Mouse (Mus musculus) urinary bladder, postnatal 14 days (tissue): Measurements from ENCODE around the gene Lrrc8d.

Experiments used
- DNase-seq: peaks from one replicate; pipeline ENCODE4 v3.0.0; 2021; ENCODE audit warnings: low spot score

Lrrc8d gene

GRCm38 (mm10) chr5:105715531-105716124 is 15.9 kb downstream of the Lrrc8d start:
- DNase-seq = no peak

GRCm38 (mm10) chr5:105717294-105717693 is 17.5 kb downstream of the Lrrc8d start:
- DNase-seq = no peak

- DNase-seq = no peak
Observed at GRCm38 (mm10) chr5:105718138-105718670, 18.4 kb downstream of the Lrrc8d start.

DNA sequence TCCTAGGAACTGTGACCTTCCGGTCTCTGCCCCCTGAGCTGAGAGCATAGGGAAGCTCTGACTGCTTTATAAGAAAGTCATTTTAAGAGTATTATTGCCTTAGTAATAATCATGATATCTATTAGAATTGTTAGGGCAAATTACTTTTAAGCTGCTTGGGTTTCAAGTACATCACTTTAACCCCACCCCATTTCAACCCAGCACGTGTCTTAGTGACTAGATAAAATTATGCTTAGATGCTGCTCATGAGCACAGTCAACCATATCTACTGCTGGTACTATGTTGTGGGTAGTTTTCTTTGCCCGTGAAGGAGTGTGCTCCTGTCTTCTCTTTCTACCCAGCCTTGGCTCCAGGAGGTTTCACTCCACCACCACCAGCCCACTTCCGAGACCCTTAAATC is 21.5 kb downstream of the Lrrc8d start:
- DNase-seq = no peak

DNA sequence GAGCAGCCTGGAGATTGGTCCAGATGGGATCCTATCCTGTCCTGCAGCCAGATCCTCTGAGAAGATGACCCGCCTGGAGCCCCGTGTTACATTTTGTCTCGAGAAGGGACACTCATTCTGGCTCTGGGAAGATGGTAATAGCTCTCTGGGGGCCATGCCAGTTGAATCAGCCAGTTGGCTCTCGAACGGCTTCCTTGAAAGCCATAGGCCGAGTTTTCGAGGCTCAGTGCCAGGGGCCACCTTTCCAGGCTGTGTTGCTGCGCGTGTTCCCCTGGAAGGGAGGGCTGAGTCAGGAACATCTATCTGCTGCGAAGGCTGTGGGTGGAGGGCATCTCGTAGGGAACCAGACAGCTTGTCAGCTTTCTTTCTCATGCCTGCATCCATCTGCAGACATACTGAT is 23.0 kb downstream of the Lrrc8d start:
- no peak for DNase-seq

DNA sequence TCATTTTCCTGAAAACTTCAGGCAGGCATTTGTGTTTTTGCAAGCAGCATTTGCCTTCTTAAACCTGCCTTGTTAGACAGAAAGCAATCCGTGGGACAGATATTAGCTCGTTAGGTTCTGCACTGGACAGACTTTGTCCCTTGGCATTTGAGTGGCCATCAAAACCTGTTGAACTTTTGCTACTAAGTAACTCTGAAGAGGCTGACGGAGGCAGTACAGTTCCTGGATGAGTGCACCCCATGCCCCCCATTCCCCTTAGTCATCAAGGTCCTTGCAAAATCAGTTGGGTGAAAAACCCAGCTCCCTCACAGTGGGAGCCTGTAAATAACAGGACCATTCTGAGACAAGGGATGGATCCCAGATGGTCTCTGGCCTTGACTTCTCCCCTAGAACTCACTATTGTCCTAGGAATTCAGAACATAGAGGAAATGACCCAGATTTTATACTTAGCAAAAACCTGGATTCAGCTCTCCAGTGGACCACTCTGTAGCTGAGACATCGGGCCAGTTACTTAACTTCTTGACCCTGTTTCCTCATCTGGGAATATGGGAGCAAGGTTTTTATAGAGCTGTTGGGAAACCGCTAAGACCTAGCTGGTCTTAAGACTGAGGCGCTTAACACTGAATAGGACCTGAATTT is 30.5 kb downstream of the Lrrc8d start:
- DNase-seq = no peak

GRCm38 (mm10) chr5:105731173-105731626 is 31.4 kb downstream of the Lrrc8d start:
- DNase-seq = no peak

DNA sequence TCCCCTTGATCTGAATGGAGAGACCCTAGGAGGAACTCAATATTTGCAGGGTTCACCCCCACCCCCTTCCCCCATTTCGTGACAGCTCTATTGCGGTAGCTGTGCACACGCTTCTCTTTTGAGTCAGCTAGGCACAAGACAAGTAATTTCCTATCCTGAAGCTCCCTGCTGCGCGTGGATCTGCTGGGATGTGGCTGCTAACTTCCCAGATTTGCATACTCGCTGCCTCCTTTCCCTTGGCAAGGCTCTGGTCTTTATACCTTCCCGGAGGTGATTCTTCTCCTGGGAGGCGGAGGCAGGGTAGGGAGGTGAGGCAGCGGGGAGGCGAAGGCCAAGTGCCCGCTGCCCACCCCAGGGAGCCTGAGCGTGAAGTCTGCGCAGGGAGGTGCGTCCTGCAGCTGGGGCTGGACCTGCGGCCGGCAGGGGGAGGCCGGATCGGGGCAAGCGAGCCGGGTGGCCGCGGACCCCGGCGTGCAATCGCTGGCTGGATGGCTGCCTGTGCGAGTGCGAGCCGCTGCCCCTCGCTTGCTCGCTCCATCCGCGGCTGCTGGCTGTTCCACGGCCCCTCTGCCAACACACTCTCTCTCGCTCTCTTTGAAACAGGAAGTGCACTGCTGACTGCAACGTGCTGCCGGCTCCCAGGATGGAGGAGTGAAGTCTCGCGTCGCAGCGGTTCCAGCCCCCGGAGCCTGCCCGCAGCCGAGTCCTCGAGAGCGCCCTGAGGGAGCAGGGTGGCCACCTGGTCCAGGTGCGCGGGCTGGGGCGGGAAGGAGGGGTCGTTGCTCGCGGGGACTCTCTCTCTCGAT is 32.1 kb downstream of the Lrrc8d start:
- DNase-seq = peak; percentile 34

DNA sequence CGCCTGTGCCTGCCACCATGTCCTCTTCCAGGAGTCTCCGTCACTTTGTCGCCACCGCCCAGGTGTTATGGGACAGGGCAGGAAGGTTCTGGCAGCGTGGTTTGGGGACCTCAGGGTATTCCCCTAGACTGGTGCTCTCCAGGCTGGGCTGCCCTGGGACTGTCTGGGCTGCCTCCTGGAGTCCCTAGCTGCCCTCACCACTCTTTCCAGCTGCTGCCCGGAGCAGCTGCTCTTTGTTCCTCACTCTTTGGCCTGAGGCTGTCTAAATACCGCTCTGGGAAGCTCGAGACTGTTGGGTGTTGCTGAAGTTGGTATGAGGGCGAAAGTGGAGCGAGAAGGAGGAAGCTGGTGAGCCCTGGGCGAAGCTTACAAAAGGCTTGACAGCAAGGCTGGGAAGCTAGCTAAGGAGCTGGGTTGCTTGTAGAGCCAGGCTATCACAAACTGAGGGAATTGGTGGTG is 32.7 kb downstream of the Lrrc8d start:
- DNase-seq = peak; percentile 10

DNA sequence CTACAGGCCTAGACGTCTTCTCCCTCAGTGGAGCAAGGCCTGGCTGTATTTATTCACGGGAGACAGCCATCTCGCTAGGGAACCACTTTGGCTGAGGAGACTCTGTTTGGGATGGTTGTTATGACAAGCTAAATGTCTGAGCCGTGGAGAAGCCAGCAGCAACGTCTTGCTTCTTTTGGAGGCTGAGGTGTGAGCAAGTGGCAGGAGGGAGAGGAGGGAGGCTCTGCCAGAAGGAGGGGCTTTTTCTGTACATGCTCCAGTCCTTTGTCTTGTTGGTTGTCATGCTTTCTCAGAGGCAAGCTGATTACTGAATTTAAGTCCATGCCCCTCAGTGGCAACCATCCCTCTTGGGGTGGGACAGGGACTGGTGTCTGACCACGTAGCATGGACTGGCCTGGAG is 33.5 kb downstream of the Lrrc8d start:
- DNase-seq = no peak

- no peak for DNase-seq
Observed at GRCm38 (mm10) chr5:105736365-105736764, 36.6 kb downstream of the Lrrc8d start.

- no peak for DNase-seq
Observed at GRCm38 (mm10) chr5:105737145-105737544, 37.4 kb downstream of the Lrrc8d start.

- DNase-seq = no peak
Observed at GRCm38 (mm10) chr5:105740437-105740836, 40.7 kb downstream of the Lrrc8d start.

DNA sequence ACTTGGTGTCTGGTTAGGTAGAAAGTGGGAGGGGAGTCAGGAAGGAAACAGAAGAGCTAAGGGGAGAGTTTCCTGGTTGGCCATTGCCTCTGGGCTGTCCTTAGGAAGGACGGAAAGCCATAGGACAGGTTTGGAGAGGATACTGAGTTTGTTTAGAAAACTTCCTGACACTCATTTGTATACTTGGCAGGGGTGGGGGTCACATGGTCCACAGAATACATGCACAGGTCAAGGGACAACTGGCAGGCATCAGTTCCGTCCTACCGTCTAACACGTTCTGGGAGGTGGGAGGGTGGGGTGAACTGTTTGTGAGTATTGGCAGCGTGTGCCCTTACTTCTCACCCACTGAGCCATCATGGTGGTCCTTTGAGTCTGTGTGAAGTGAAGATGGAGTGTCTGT is 42.9 kb downstream of the Lrrc8d start:
- DNase-seq = no peak

- DNase-seq = no peak
Observed at GRCm38 (mm10) chr5:105745324-105745723, 45.6 kb downstream of the Lrrc8d start.

DNA sequence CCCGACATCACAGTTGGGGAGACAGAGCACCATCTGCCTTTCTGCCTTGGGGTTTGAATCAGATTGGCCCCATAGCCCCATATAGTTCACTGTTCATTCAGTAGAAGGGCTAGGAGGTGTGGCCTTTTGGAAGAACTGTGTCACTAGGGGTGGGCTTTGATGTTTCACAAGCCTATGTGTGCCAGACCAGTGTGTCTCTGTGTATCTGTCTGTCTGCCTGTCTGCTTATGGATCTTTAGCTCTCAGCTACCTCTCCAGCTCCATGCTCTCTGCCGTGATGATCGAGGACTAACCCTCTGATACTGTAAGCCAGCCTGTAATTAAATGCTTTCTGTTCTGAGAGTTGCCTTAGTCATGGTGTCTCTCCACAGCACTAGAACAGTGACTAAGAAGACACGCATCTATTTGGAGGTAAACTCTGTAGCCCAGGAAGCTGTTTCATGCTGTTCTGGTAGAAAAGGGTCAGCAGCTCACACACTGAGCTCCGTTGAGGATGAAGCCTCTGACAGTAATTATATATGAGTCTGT is 46.2 kb downstream of the Lrrc8d start:
- DNase-seq = no peak

DNA sequence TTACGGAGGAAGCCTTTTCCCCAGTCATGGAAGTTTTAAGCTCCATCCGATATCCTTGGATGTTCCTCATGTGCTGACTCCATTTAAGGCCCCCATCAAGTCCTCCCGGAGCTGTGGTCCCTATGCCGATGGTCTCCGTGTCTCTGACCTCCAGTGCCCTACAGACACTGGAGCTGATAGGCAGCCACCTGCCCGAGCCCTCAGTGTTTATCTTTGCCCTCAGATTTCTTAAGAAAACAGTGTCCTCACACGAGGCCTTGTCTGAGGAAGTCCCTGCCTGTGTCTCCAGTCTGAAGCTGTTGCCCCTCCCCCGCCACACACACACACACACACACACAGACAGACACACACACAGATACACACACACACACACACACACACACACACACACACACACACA is 55.0 kb downstream of the Lrrc8d start:
- no peak for DNase-seq

- no peak for DNase-seq
Observed at GRCm38 (mm10) chr5:105755491-105755890, 55.7 kb downstream of the Lrrc8d start.

DNA sequence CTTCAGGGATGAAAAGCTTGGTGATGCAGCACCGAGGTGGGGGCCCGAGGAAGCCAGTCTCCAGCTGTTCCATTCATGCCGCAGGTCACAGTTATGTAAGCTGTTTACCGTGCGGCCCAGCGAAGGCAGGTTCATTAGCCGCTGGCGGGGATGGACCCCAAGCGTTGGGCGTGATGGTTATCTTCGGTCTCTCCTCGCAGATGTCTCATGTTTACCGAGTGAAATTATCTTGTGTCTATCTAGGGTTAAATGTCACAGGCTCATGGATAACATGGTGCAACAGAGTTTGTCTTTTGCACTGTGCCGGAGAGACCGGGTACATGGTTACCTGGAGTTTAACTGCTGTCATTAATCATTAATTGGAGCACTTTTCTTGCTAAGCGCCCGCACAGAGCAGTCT is 58.2 kb downstream of the Lrrc8d start:
- DNase-seq = no peak

DNA sequence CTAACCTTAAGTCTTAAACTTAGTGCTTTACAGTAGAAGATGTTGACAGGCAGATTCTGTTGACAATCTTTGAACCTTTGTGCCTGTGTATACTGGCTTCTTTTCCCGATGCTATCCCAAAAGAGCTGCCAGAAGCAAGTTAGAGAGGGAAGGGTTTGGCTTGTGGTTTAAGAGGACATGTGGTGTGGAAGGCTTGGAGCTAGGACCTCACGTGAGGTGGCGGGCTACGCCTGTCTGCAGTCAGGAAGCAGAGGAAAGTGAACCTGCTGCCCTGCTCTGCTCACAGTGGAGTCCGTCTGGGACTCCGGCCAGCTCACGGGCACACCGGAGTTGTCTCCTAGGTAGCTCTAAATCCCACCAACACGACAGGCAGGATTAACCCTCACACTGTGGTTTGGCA is 59.1 kb downstream of the Lrrc8d start:
- DNase-seq = no peak

DNA sequence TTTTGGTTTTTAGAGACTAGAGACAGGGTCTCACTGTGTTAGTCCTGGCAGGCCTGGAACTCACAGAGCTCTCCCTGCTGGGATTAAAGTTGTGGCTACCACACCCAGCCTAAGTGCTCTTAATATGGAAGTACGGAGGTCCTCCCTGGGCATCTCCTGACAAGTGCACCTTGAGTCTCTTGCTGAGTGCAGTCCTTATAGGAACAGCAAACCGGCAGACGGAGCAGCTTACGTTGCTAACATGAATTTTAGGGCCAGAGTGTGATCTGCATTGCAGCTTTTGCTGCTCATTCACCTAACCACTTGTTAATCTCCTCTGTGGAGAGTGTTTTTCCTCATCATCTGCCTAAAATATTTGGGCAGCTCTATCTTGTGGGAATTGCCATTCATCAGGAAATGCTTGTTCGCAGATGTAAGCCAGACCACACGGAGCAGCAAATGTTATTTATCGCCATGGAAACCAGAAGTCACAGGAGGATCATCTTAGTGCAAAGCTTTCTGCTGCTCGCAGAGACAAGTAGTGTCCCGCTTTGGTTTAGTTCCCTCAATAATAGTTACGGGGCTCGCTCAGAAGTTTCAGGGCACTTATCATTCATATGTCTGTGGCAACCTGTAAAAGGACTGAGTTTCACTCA is 62.2 kb downstream of the Lrrc8d start:
- no peak for DNase-seq

GRCm38 (mm10) chr5:105764369-105764768 is 64.6 kb downstream of the Lrrc8d start:
- DNase-seq = no peak
